In the genomic region with DNA sequence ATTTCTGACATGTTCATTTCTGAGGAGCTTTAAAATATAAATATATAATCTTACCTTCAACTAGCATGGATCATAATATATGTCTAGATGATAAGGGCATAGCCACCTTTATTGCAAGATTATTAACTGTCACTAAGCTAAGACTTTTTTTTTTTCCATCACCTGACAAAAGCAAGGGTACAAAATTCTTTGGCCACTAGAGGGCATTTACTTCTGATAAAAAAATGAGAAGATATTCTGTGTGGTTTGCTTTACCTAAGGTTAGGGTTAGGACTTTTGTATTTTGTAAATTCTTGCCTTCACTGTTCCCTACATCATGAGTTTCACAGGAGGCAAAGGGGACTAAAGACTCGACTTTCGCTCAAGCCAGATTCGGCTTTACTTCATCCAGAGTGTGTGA, we compare ENCODE assay signal across 14 mouse cellular contexts.
DNase-seq lines count a peak whose midpoint lies in the region; ATAC-seq and TF ChIP-seq lines count a peak whose summit lies in the region.
"Had no signal": no experiment of that assay in that cellular context is flagged by ENCODE, and none has a peak within 500 bp of the region (broad histone marks: within the 10 kb centered on the region; RNA-seq: fewer than 3 reads in every experiment).

No protein-coding gene starts in this region.

- no peaks in the 10 kb centered on the region for H3K36me3 ChIP-seq in hindbrain, postnatal 0 days (ENCODE audit: insufficient read depth, low read length)
- no peaks in the 10 kb centered on the region for H3K36me3 ChIP-seq in hindbrain, embryonic 14.5 days (replicated peaks; ENCODE audit: control insufficient read depth, insufficient read depth)
- H3K36me3 ChIP-seq in lung, embryonic 14.5 days (ENCODE audit: insufficient read depth): no peaks in the 10 kb centered on the region
- no peaks in the 10 kb centered on the region for H3K36me3 ChIP-seq in ES-E14 (ENCODE audit: control insufficient read depth, insufficient read depth, low read length, poor library complexity, severe bottlenecking)
- H3K36me3 ChIP-seq in embryonic facial prominence, embryonic 14.5 days (ENCODE audit: control insufficient read depth, insufficient read depth, low read length): no peaks in the 10 kb centered on the region
- H3K36me3 ChIP-seq: hindbrain, embryonic 15.5 days; limb, embryonic 12.5 days had no signal

- WGBS in hindbrain, postnatal 0 days: 88% methylated on average over 3 of the region's 3 CpGs
- 90% methylated on average over 3 of the region's 3 CpGs for WGBS in hindbrain, embryonic 14.5 days
- WGBS in lung, embryonic 14.5 days: 87% methylated on average over 3 of the region's 3 CpGs
- WGBS in embryonic facial prominence, embryonic 14.5 days: 91% methylated on average over 3 of the region's 3 CpGs

- H3K27ac ChIP-seq in hindbrain, postnatal 0 days: no peak overlapping the region
- no peak overlapping the region for H3K27ac ChIP-seq in hindbrain, embryonic 14.5 days
- H3K27ac ChIP-seq in lung, embryonic 14.5 days (ENCODE audit: low read depth): no peak overlapping the region
- no peak overlapping the region for H3K27ac ChIP-seq in ES-E14 (ENCODE audit: insufficient read depth, low read depth, low read length, poor library complexity, severe bottlenecking)
- H3K27ac ChIP-seq in embryonic facial prominence, embryonic 14.5 days (replicated peaks; ENCODE audit: low read depth, low read length): no peak overlapping the region
- H3K27ac ChIP-seq: hindbrain, embryonic 15.5 days; limb, embryonic 12.5 days had no signal

- no peak overlapping the region for H3K4me2 ChIP-seq in hindbrain, postnatal 0 days (ENCODE audit: low read depth, low read length)
- no peak overlapping the region for H3K4me2 ChIP-seq in hindbrain, embryonic 14.5 days (replicated peaks)
- no peak overlapping the region for H3K4me2 ChIP-seq in lung, embryonic 14.5 days
- no peak overlapping the region for H3K4me2 ChIP-seq in embryonic facial prominence, embryonic 14.5 days (ENCODE audit: low read depth, low read length)
- H3K4me2 ChIP-seq: heart, embryonic 11.5 days; limb, embryonic 12.5 days had no signal

- H3K4me1 ChIP-seq in hindbrain, postnatal 0 days (ENCODE audit: insufficient read depth, low read length): no peaks in the 10 kb centered on the region
- H3K4me1 ChIP-seq in hindbrain, embryonic 14.5 days (replicated peaks; ENCODE audit: control insufficient read depth, insufficient read depth, low read length): no peaks in the 10 kb centered on the region
- no peaks in the 10 kb centered on the region for H3K4me1 ChIP-seq in lung, embryonic 14.5 days (ENCODE audit: insufficient read depth)
- H3K4me1 ChIP-seq in ES-E14 (ENCODE audit: control insufficient read depth in 2 of 2, insufficient read depth in 2 of 2, low read length in 2 of 2, poor library complexity in 1 of 2): no peaks in the 10 kb centered on the region
- H3K4me1 ChIP-seq in embryonic facial prominence, embryonic 14.5 days (ENCODE audit: control insufficient read depth, insufficient read depth, low read length): no peaks in the 10 kb centered on the region
- H3K4me1 ChIP-seq: hindbrain, embryonic 15.5 days; limb, embryonic 12.5 days had no signal

- in situ Hi-C loops in ES-E14 (cut with MboI; ENCODE audit: low sequenced_read_pairs in 2 of 2, unreplicated experiment in 2 of 2): no loop called here

- H3K27me3 ChIP-seq in hindbrain, postnatal 0 days (ENCODE audit: insufficient read depth, low read length): no peaks in the 10 kb centered on the region
- H3K27me3 ChIP-seq in hindbrain, embryonic 14.5 days (ENCODE audit: control insufficient read depth, insufficient read depth, low read length): no peaks in the 10 kb centered on the region
- H3K27me3 ChIP-seq in lung, embryonic 14.5 days (ENCODE audit: insufficient read depth, low read length): no peaks in the 10 kb centered on the region
- no peaks in the 10 kb centered on the region for H3K27me3 ChIP-seq in embryonic facial prominence, embryonic 14.5 days (replicated peaks; ENCODE audit: control insufficient read depth, insufficient read depth, low read length)
- H3K27me3 ChIP-seq: hindbrain, embryonic 15.5 days; limb, embryonic 12.5 days had no signal

- H3K9me3 ChIP-seq in hindbrain, postnatal 0 days (ENCODE audit: low read length): no peaks in the 10 kb centered on the region
- no peaks in the 10 kb centered on the region for H3K9me3 ChIP-seq in hindbrain, embryonic 14.5 days (ENCODE audit: control insufficient read depth, low read length)
- H3K9me3 ChIP-seq in lung, embryonic 14.5 days (ENCODE audit: low read depth, low read length): no peaks in the 10 kb centered on the region
- no peaks in the 10 kb centered on the region for H3K9me3 ChIP-seq in ES-E14 (ENCODE audit: control insufficient read depth, insufficient read depth, low read depth, low read length)
- H3K9me3 ChIP-seq in embryonic facial prominence, embryonic 14.5 days (ENCODE audit: control insufficient read depth, low read length): no peaks in the 10 kb centered on the region
- H3K9me3 ChIP-seq: hindbrain, embryonic 15.5 days had no signal

- H3K9ac ChIP-seq in hindbrain, postnatal 0 days (replicated peaks; ENCODE audit: low read length): no peak overlapping the region
- H3K9ac ChIP-seq in hindbrain, embryonic 14.5 days: no peak overlapping the region
- H3K9ac ChIP-seq in lung, embryonic 14.5 days: no peak overlapping the region
- no peak overlapping the region for H3K9ac ChIP-seq in ES-E14 (ENCODE audit: insufficient read depth, low read depth, low read length, poor library complexity, severe bottlenecking)
- H3K9ac ChIP-seq in embryonic facial prominence, embryonic 14.5 days (ENCODE audit: low read depth, low read length): no peak overlapping the region
- H3K9ac ChIP-seq: hindbrain, embryonic 15.5 days; limb, embryonic 12.5 days had no signal

- peak; percentile 48 for TF ChIP-seq CTCF in hindbrain, postnatal 0 days (IDR thresholded peaks at IDR 0.05; ENCODE audit: low read depth)
- TF ChIP-seq CTCF in lung, embryonic 14.5 days (IDR thresholded peaks at IDR 0.05; ENCODE audit: low read depth): peak; percentile 34; the same call in 1 of the 2 replicates

- peak; percentile 33 for DNase-seq in hindbrain, postnatal 0 days (ENCODE audit: low spot score)
- no peak for DNase-seq in hindbrain, embryonic 14.5 days (ENCODE audit: low spot score)
- DNase-seq in lung, embryonic 14.5 days: peak; percentile 39
- DNase-seq in lung, postnatal 14 days: no peak
- DNase-seq in ES-E14 (ENCODE audit: low read depth, low spot score): no peak
- peak; percentile 10 for DNase-seq in embryonic facial prominence, embryonic 14.5 days (ENCODE audit: low spot score)
- DNase-seq in thymus, adult 18-20 months: no peak
- DNase-seq: adrenal gland, postnatal 25 days; cerebellum, adult 18-20 months; kidney, postnatal 25 days; thymus, postnatal 36 days had no signal

- no peak for ATAC-seq in hindbrain, postnatal 0 days
- no peak for ATAC-seq in hindbrain, embryonic 14.5 days (ENCODE audit: low FRiP score)
- ATAC-seq in lung, embryonic 14.5 days (ENCODE audit: insufficient read depth): no peak
- no peak for ATAC-seq in embryonic facial prominence, embryonic 14.5 days (ENCODE audit: low read depth)

- H3K4me3 ChIP-seq in hindbrain, postnatal 0 days (ENCODE audit: low read length): no peak overlapping the region
- no peak overlapping the region for H3K4me3 ChIP-seq in hindbrain, embryonic 14.5 days (replicated peaks; ENCODE audit: low read length)
- H3K4me3 ChIP-seq in lung, embryonic 14.5 days (ENCODE audit: low read depth, low read length): no peak overlapping the region
- no peak overlapping the region for H3K4me3 ChIP-seq in ES-E14 (ENCODE audit: insufficient read depth in 1 of 2, low read depth in 1 of 2, low read length in 2 of 2, poor library complexity in 1 of 2, severe bottlenecking in 1 of 2)
- H3K4me3 ChIP-seq in embryonic facial prominence, embryonic 14.5 days (ENCODE audit: low read depth, low read length): no peak overlapping the region
- H3K4me3 ChIP-seq: hindbrain, embryonic 15.5 days; limb, embryonic 12.5 days had no signal

TF ChIP-seq in ES-E14, 5 proteins besides CTCF, POLR2A, EP300 and RAD21:
- TF ChIP-seq ZNF384 (IDR thresholded peaks at IDR 0.05; ENCODE audit: low read depth, low read length) (peak; percentile 86), CHD2 (IDR thresholded peaks at IDR 0.05; ENCODE audit: low read depth, low read length) (no peak), MAFK (IDR thresholded peaks at IDR 0.05; ENCODE audit: insufficient read depth, low read depth, low read length) (no peak)

Comparison
In these comparisons a context has a peak if more than half of its experiments do, and no peak if none do; other contexts are left out.
1. DNase-seq: peak in hindbrain, postnatal 0 days (single experiment), lung, embryonic 14.5 days (single experiment) and embryonic facial prominence, embryonic 14.5 days (single experiment); none in hindbrain, embryonic 14.5 days (single experiment), lung, postnatal 14 days (single experiment), ES-E14 (single experiment) and thymus, adult 18-20 months (0 of 2).